Mouse (Mus musculus) CH12.LX (cell line): ENCODE measurements at regions not wholly inside any gene's neighbourhood (a gene's known extent, or its start where the extent isn't known, plus 50 kb on each side); places are given as distances from the start of the nearest gene placed in this dataset.

Experiments
- MAZ ChIP-seq: IDR thresholded peaks from 2 replicates; pipeline ENCODE4 v1.6.1; 2012; ENCODE audit warnings: low read depth, mild to moderate bottlenecking, inconsistent platforms, low read length, improper control_type of control experiment, moderate library complexity
- MEF2A ChIP-seq: IDR thresholded peaks from 2 replicates; pipeline ENCODE4 v1.6.1; 2014; ENCODE audit warnings: low read depth, mild to moderate bottlenecking, inconsistent platforms, low read length, improper control_type of control experiment, borderline replicate concordance
- POLR2AphosphoS2 ChIP-seq: IDR thresholded peaks from 2 replicates; pipeline ENCODE4 v1.6.1; 2011; ENCODE audit warnings: low read depth, low read length, improper control_type of control experiment
- TBP ChIP-seq: conservative IDR thresholded peaks from 2 replicates; pipeline ENCODE4 v1.6.1; 2011; ENCODE audit warnings: low read depth, low read length, improper control_type of control experiment
- ZMIZ1 ChIP-seq: IDR thresholded peaks from 2 replicates; pipeline ENCODE4 v1.6.1; 2012; ENCODE audit warnings: low read depth, mild to moderate bottlenecking, inconsistent platforms, low read length, improper control_type of control experiment

- TF ChIP-seq TBP (no peak), ZMIZ1 (no peak), MAZ (no peak), POLR2AphosphoS2 (no peak), MEF2A (no peak)
Observed at GRCm38 (mm10) chr2:48717770-48718169, 96.1 kb upstream of the Acvr2a start.
